In genomic region chr12:9166218-9166908, GRCm38 (mm10) we compare ENCODE assay signal across 8 mouse cellular contexts.
DNase-seq lines count a peak whose midpoint lies in the region; ATAC-seq and TF ChIP-seq lines count a peak whose summit lies in the region.

No protein-coding gene starts in this region.

- peak overlapping the region; percentile 24; the same call in 1 of the 2 replicates for H3K4me2 ChIP-seq in embryonic facial prominence, embryonic 12.5 days (replicated peaks)

- no peak overlapping the region for H3K4me3 ChIP-seq in cerebellum, adult 2 months (replicated peaks; ENCODE audit: insufficient read depth, low read depth, low read length)
- H3K4me3 ChIP-seq in G1E (ENCODE audit: low read depth, low read length) = no peak overlapping the region
- H3K4me3 ChIP-seq in embryonic facial prominence, embryonic 12.5 days = no peak overlapping the region
- H3K4me3 ChIP-seq in layer of hippocampus, adult 2 months = no peak overlapping the region

- H3K27ac ChIP-seq in cerebellum, adult 2 months (ENCODE audit: insufficient read depth, low read length) = no peak overlapping the region
- 0 out of 2 replicates have a peak overlapping the region, but pooled peaks have one; percentile 24 for H3K27ac ChIP-seq in embryonic facial prominence, embryonic 12.5 days
- no peak overlapping the region for H3K27ac ChIP-seq in layer of hippocampus, adult 2 months

- H3K4me1 ChIP-seq in cerebellum, adult 2 months (ENCODE audit: control insufficient read depth, insufficient read depth, low read length) = no peaks in the 10 kb centered on the region
- no peaks in the 10 kb centered on the region for H3K4me1 ChIP-seq in G1E (ENCODE audit: insufficient read depth, low read depth, low read length)
- peaks cover 7% of the 10 kb centered on the region; the same call in 1 of the 2 replicates for H3K4me1 ChIP-seq in embryonic facial prominence, embryonic 12.5 days

- H3K36me3 ChIP-seq in G1E (replicated peaks) = no peaks in the 10 kb centered on the region
- H3K36me3 ChIP-seq in embryonic facial prominence, embryonic 12.5 days = no peaks in the 10 kb centered on the region
- no peaks in the 10 kb centered on the region for H3K36me3 ChIP-seq in splenic B cell, adult 2 months (ENCODE audit: control insufficient read depth, insufficient read depth, low read length, poor library complexity, severe bottlenecking)

- intact Hi-C loops in heart, postnatal 36 days (cut with DNase I) = loop anchor here (2.0 to 5.0 kb wide), 2 partner anchors 114 to 1058 kb away; no protein-coding TSS in a partner anchor

- no peak for TF ChIP-seq POLR2A in cerebellum, adult 2 months (IDR thresholded peaks at IDR 0.05; ENCODE audit: borderline replicate concordance, insufficient read depth, low read length)

- ATAC-seq in G1E (ENCODE audit: extremely low read depth, insufficient number of reproducible peaks, low FRiP score, poor library complexity, severe bottlenecking) = no peak
- ATAC-seq in embryonic facial prominence, embryonic 12.5 days (ENCODE audit: insufficient number of reproducible peaks, insufficient read depth, low FRiP score, low TSS enrichment) = peak; percentile 94

- 61% methylated on average over 10 of the region's 10 CpGs for WGBS in cerebellum, adult 2 months
- WGBS in embryonic facial prominence, embryonic 12.5 days = 33% methylated on average over 10 of the region's 10 CpGs

- no peak for DNase-seq in cerebellum, adult 2 months
- no peak for DNase-seq in cerebellum, adult 9-11 months
- peak; percentile 4 for DNase-seq in G1E (ENCODE audit: low spot score)
- peak; percentile 25 to 42 for DNase-seq in heart, postnatal 36 days
- DNase-seq in layer of hippocampus, adult 2 months (ENCODE audit: low spot score in 2 of 2) = peak in 1 of 2 experiments; percentile 28
- peak; percentile 46 for DNase-seq in lung, postnatal 36 days
- DNase-seq in splenic B cell, adult 2 months (ENCODE audit: low read depth, low spot score) = peak; percentile 44

- H3K9me3 ChIP-seq in G1E (replicated peaks) = peaks cover 3% of the 10 kb centered on the region
- H3K9me3 ChIP-seq in embryonic facial prominence, embryonic 12.5 days = no peaks in the 10 kb centered on the region

- no peak overlapping the region for H3K9ac ChIP-seq in embryonic facial prominence, embryonic 12.5 days

- TF ChIP-seq CTCF in cerebellum, adult 2 months (IDR thresholded peaks at IDR 0.05; ENCODE audit: borderline replicate concordance, insufficient read depth, low read depth, low read length) = peak; percentile 28; the same call in 1 of the 2 replicates
- peak; percentile 46 for TF ChIP-seq CTCF in G1E (IDR thresholded peaks at IDR 0.05; ENCODE audit: low read depth, low read length)
- TF ChIP-seq CTCF in layer of hippocampus, adult 2 months (conservative IDR thresholded peaks at IDR 0.05) = peak; percentile 83

- H3K27me3 ChIP-seq in cerebellum, adult 2 months (ENCODE audit: control insufficient read depth, insufficient read depth, low read length) = no peaks in the 10 kb centered on the region
- H3K27me3 ChIP-seq in G1E (ENCODE audit: insufficient read depth, low read length) = no peaks in the 10 kb centered on the region
- H3K27me3 ChIP-seq in embryonic facial prominence, embryonic 12.5 days = no peaks in the 10 kb centered on the region; the same call in 1 of the 2 replicates
- H3K27me3 ChIP-seq in splenic B cell, adult 2 months (ENCODE audit: control insufficient read depth, insufficient read depth, low read length, poor library complexity, severe bottlenecking) = no peaks in the 10 kb centered on the region

Comparison
In these comparisons a context has a peak if more than half of its experiments do, and no peak if none do; other contexts are left out.
1. DNase-seq: peak in G1E (single experiment), heart, postnatal 36 days (2 of 2), lung, postnatal 36 days (single experiment) and splenic B cell, adult 2 months (single experiment); none in cerebellum, adult 2 months (0 of 2) and cerebellum, adult 9-11 months (single experiment).
2. CTCF ChIP-seq: peak in every context shown above with its lines; median percentile 83 in layer of hippocampus, adult 2 months; 46 in G1E; 28 in cerebellum, adult 2 months.